Mouse (Mus musculus) stomach, embryonic 16.5 days (tissue): ENCODE measurements around the gene Ada. TPM values are rescaled to one million over a fixed set of nuclear protein-coding genes. Genes with fewer than 3 reads are reported as not detected.

Source experiments
- ATAC-seq: fragments of 200-750 bp; cut with Nextera tagmentation; 2 replicates; pipeline ENCODE4 v1.8.0; 2017; ENCODE audit warnings: moderate number of reproducible peaks, moderate TSS enrichment; ENCODE audit not compliant: insufficient read depth, low FRiP score
- H3K27ac ChIP-seq: fragments of 300-500 bp; sonication (generic); 2 replicates; pipeline ENCODE4 v1.5.1; 2014; ENCODE audit warnings: low read length
- H3K27me3 ChIP-seq: fragments of 300-500 bp; sonication (generic); 2 replicates; pipeline ENCODE4 v1.6.1; 2014; ENCODE audit warnings: low read length, control low read depth, mixed read lengths; ENCODE audit not compliant: control insufficient read depth, insufficient read depth
- H3K36me3 ChIP-seq: fragments of 300-500 bp; sonication (generic); 2 replicates; pipeline ENCODE4 v1.6.1; 2014; ENCODE audit warnings: low read length; ENCODE audit not compliant: control insufficient read depth, insufficient read depth
- H3K4me1 ChIP-seq: fragments of 300-500 bp; sonication (generic); 2 replicates; pipeline ENCODE4 v1.6.1; 2014; ENCODE audit warnings: low read length, control low read depth, mixed read lengths; ENCODE audit not compliant: control insufficient read depth, insufficient read depth
- H3K4me2 ChIP-seq: fragments of 300-500 bp; sonication (generic); 2 replicates; pipeline ENCODE4 v1.6.1; 2014; ENCODE audit warnings: low read depth, low read length, mixed read lengths
- H3K4me3 ChIP-seq: fragments of 300-500 bp; sonication (generic); replicated peaks from 2 replicates; pipeline ENCODE4 v1.5.1; 2014; ENCODE audit warnings: mild to moderate bottlenecking, low read length
- H3K9ac ChIP-seq: fragments of 300-500 bp; sonication (generic); 2 replicates; pipeline ENCODE4 v1.6.1; 2014; ENCODE audit warnings: low read length
- H3K9me3 ChIP-seq: fragments of 300-500 bp; sonication (generic); replicated peaks from 2 replicates; pipeline ENCODE4 v1.6.1; 2016; ENCODE audit warnings: low read length, control low read depth; ENCODE audit not compliant: control insufficient read depth
- WGBS: fragments of 180-500 bp; shearing (Covaris S2); extraction: QIAGEN DNeasy Blood & Tissue Kit; methylation state at CpG from one replicate; pipeline ENCODE4 v1.1.7; 2014; 5-methylcytosine and 5-hydroxymethylcytosine counted together
- polyA plus RNA-seq: library from polyadenylated mRNA; unstranded; fragments of >200 nt; fragmentation: Nextera tagmentation; extraction: Ambion mirVana; gene quantifications from 2 replicates; pipeline ENCODE4 v1.2.1, GENCODE M21; 2015

Gene Ada
- polyA plus RNA-seq, 1 experiment from 2014 or later: 5.2 TPM

DNA sequence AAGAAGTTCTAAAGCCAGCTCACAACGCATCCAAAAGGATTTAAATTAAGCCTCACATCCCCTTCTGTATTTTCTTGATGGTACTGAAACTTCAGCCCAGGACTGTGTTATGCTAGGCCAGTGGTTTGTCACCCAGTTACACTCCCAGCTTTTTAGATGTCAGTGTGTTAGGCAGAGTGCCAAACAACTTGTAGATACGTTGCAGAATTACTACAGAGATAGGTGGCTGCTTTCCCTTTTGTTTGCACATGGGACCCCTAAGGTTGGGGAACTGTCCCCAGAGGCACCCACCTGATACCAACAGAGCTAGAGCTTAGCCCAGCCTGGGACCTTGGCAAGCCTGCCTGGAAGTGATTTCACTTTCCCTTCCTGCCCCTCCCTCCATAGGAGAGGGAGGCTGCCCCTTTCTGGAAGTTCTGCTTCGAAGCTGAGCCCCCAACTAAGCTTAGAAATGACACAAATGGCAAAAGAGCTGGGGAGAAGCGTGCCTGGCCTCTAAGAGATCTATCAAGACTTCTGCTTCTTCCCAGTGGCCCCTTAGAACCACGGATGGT is 39.4 kb downstream of the Ada start:
- WGBS: 64% methylated on average over 5 of the region's 5 CpGs
- H3K4me1 ChIP-seq: peaks cover 4% of the 10 kb centered on the region; the same call in 1 of the 2 replicates
- H3K9me3 ChIP-seq: no peaks in the 10 kb centered on the region
- H3K4me2 ChIP-seq: no peak overlapping the region
- ATAC-seq: no peak
- H3K27ac ChIP-seq: no peak overlapping the region
- no peaks in the 10 kb centered on the region for H3K36me3 ChIP-seq
- H3K27me3 ChIP-seq: no peaks in the 10 kb centered on the region
- no peak overlapping the region for H3K4me3 ChIP-seq
- no peak overlapping the region for H3K9ac ChIP-seq

DNA sequence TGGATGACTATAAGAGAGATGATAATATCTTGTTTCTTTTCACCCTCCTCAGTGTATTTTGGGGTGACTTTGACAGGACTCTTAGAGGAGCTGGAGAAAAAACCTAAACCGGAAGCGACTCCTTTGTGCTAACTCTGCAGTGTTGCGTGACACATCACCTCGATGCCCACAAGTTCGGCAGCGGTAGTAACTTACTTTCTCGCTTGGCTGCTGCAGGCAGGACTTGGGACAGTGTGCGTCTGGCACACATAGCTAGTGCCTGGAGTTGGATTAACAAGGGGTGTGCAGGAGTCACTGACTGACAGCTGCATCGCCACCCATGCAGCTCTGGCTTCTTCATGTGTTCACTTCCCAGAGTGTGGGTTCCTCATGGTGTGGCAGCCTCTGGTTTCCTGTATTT is 40.0 kb downstream of the Ada start:
- H3K36me3 ChIP-seq: no peaks in the 10 kb centered on the region

DNA sequence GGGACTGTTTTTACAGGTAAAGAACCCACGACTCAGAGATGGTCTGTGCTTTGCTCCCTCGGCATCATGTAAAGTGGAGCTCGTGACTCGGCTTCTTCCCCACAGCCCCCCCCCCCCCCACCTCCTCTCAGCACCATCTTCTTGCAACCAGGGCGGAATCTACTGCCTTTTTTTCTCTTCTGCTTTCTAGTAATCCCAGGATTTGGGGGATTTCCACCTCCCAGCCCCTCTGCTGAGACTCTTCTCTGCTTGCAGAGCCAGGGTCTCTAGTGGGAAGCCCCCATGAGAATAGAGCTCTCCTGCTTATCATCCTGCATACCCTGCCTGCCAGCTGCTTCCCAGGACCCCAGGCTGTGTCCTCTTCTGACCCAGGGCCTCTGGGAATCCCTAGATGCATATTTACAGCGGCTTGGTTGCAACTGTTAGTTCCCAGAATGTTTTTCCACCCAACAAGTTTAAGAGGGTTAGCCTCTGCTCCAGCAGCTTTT is 41.2 kb downstream of the Ada start:
- Histone ChIP-seq H3K27ac (no peak overlapping the region), H3K4me2 (no peak overlapping the region), H3K4me1 (peaks cover 4% of the 10 kb centered on the region; the same call in 1 of the 2 replicates), H3K9me3 (no peaks in the 10 kb centered on the region), H3K36me3 (no peaks in the 10 kb centered on the region), H3K9ac (no peak overlapping the region), H3K27me3 (no peaks in the 10 kb centered on the region), H3K4me3 (no peak overlapping the region)
- no peak for ATAC-seq
- 86% methylated on average over 6 of the region's 6 CpGs for WGBS

More for the DNA sequence above, 40.0 kb downstream of the Ada start:
- no peak overlapping the region for H3K4me2 ChIP-seq
- H3K27ac ChIP-seq: no peak overlapping the region
- no peaks in the 10 kb centered on the region for H3K9me3 ChIP-seq
- no peaks in the 10 kb centered on the region for H3K27me3 ChIP-seq
- 91% methylated on average over 9 of the region's 9 CpGs for WGBS
- H3K4me3 ChIP-seq: no peak overlapping the region
- no peak for ATAC-seq
- no peak overlapping the region for H3K9ac ChIP-seq
- peaks cover 4% of the 10 kb centered on the region; the same call in 1 of the 2 replicates for H3K4me1 ChIP-seq

- Histone ChIP-seq H3K4me1 (peaks cover 4% of the 10 kb centered on the region; the same call in 1 of the 2 replicates), H3K27ac (no peak overlapping the region), H3K9ac (no peak overlapping the region), H3K27me3 (no peaks in the 10 kb centered on the region), H3K9me3 (no peaks in the 10 kb centered on the region), H3K36me3 (no peaks in the 10 kb centered on the region), H3K4me3 (no peak overlapping the region), H3K4me2 (no peak overlapping the region)
- no peak for ATAC-seq
- 80% methylated on average over 5 of the region's 5 CpGs for WGBS
Measured at GRCm38 (mm10) chr2:163708321-163708720, 41.7 kb downstream of the Ada start.

DNA sequence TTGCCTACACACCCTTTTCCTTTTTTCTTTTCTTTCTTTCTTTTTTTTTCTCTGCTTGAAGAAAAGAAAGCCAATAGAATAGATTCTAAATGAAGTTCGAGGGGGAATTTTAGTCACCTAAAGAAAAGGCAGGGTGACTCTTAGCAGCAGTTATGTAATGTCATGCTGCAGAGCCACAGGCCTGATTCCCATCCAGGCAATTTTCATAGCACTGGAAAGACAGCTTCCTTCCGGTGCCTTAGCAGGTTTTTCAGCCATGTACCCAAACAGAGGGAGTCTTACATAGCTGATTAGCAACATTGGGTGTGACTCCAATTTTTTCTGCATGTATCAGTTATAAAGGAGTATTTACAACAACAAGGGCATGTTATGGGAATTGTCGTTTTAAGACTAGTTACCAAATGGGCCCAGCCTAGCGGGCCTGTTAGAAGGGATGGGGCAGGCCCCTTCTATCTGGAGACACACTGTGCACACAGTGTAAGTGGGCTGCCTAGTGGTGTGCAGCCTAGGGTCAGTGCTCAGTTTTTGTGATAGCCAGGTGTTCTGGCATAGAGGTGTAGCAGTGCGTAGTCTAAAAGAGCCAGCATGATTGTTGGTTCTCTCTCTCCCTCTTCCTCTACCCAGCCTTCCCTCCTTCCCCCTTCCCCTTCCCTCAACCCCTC is 46.3 kb downstream of the Ada start:
- WGBS: 77% methylated on average over 5 of the region's 5 CpGs
- H3K27me3 ChIP-seq: no peaks in the 10 kb centered on the region
- no peak overlapping the region for H3K9ac ChIP-seq
- H3K4me2 ChIP-seq: no peak overlapping the region
- H3K4me1 ChIP-seq: peaks cover under 1% of the 10 kb centered on the region; the same call in 1 of the 2 replicates
- H3K4me3 ChIP-seq: no peak overlapping the region
- no peak overlapping the region for H3K27ac ChIP-seq
- no peaks in the 10 kb centered on the region for H3K9me3 ChIP-seq
- no peak for ATAC-seq
- no peaks in the 10 kb centered on the region for H3K36me3 ChIP-seq

- Histone ChIP-seq H3K9ac (no peak overlapping the region), H3K36me3 (no peaks in the 10 kb centered on the region), H3K9me3 (no peaks in the 10 kb centered on the region), H3K4me1 (peaks cover 8% of the 10 kb centered on the region; the same call in 1 of the 2 replicates), H3K4me2 (no peak overlapping the region), H3K4me3 (no peak overlapping the region), H3K27me3 (no peaks in the 10 kb centered on the region), H3K27ac (no peak overlapping the region)
- ATAC-seq: no peak
- WGBS: 76% methylated on average over 5 of the region's 5 CpGs
Measured at GRCm38 (mm10) chr2:163702921-163703320, 47.1 kb downstream of the Ada start.

GRCm38 (mm10) chr2:163702431-163702830 is 47.6 kb downstream of the Ada start:
- H3K4me1 ChIP-seq: peaks cover 13% of the 10 kb centered on the region

GRCm38 (mm10) chr2:163699078-163699780 is 50.8 kb downstream of the Ada start:
- no peak for ATAC-seq
- Histone ChIP-seq H3K36me3 (no peaks in the 10 kb centered on the region), H3K4me2 (no peak overlapping the region), H3K9me3 (no peaks in the 10 kb centered on the region), H3K27ac (no peak overlapping the region), H3K4me3 (no peak overlapping the region), H3K9ac (no peak overlapping the region), H3K4me1 (peaks cover 21% of the 10 kb centered on the region), H3K27me3 (no peaks in the 10 kb centered on the region)
- 82% methylated on average over 11 of the region's 11 CpGs for WGBS

More at GRCm38 (mm10) chr2:163702431-163702830, 47.6 kb downstream of the Ada start:
- H3K9me3 ChIP-seq: no peaks in the 10 kb centered on the region
- no peak overlapping the region for H3K4me3 ChIP-seq
- 65% methylated on average over 7 of the region's 7 CpGs for WGBS
- no peaks in the 10 kb centered on the region for H3K36me3 ChIP-seq
- no peak overlapping the region for H3K4me2 ChIP-seq
- H3K27ac ChIP-seq: no peak overlapping the region
- no peaks in the 10 kb centered on the region for H3K27me3 ChIP-seq
- no peak for ATAC-seq
- H3K9ac ChIP-seq: peak overlapping the region; percentile 5; the same call in 1 of the 2 replicates
